Mouse (Mus musculus) urinary bladder, adult 18-20 months (tissue): ENCODE measurements at regions not wholly inside any gene's neighbourhood (a gene's known extent, or its start where the extent isn't known, plus 50 kb on each side); places are given as distances from the start of the nearest gene placed in this dataset.

ENCODE experiments used
- DNase-seq, 2 experiments: peaks; one replicate each; pipeline ENCODE4 v3.0.0; 2022; ENCODE audit warnings: low spot score in 2 of 2, mixed read lengths in 2 of 2

- no peak for DNase-seq
Measured at GRCm38 (mm10) chr2:11118625-11119024, 53.3 kb upstream of the Prkcq start.

GRCm38 (mm10) chr2:11119301-11119700 is 52.6 kb upstream of the Prkcq start:
- DNase-seq = no peak
